Mouse (Mus musculus) gastrocnemius, postnatal 14 days (tissue): ENCODE results near the gene Gm36176. TPM values are rescaled to one million over a fixed set of nuclear protein-coding genes. Genes with fewer than 3 reads are reported as not detected.
"Not testable (repeated sequence)": the region's sequence is repeated elsewhere in the genome, so short reads cannot be mapped to it uniquely, and the experiment has no call there.

Experiments used
- DNase-seq: peaks from one replicate; pipeline ENCODE4 v3.0.0; 2021; ENCODE audit warnings: mixed read lengths
- intact Hi-C: fragments of 180-260 bp; cut with DNase I; formaldehyde crosslinking; loops from one replicate; pipeline ENCODE4 v1.15.1; 2025; ENCODE audit warnings: low total_unique reads
- long read RNA-seq, 2 experiments: library from polyadenylated mRNA; stranded (forward); transcript quantifications; one replicate each; pipeline ENCODE4 v2.0.0; 2021
- total RNA-seq, 2 experiments: library from RNA; stranded (reverse); gene quantifications; 2 replicates each; pipeline ENCODE4 v1.2.3; 2021

The Gm36176 gene
- not detected for total RNA-seq
- long read RNA-seq, experiment 1, result 0 reads
- long read RNA-seq, experiment 2, result 0 reads

DNA sequence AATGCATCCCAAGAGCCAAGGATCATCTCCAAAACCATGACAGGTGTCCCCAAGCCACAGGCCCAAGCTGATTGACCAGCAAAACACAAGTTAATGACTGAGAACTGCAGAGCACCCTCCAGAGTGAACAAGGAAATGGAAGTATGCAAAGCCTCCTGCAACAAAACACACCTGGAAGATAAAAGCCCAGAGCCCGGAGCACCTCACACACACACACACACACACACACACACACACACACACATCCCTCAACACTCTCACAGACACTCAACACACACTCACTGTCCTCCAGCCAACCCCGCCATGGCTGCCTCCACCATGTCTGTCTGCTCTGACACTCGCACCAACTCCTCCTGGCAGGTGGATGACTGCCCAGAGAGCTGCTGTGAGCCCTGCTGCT lies at the start of gene Gm36176:
TSS of gene Gm36176 (plus strand) at position 301 of the 400 bp plus-strand sequence.
- DNase-seq, result no peak
- intact Hi-C loops, result no loop called here

- intact Hi-C loops, result no loop called here
- no peak for DNase-seq
Measured at GRCm38 (mm10) chr10:77797677-77798076, 48.9 kb upstream of the Gm36176 start.

GRCm38 (mm10) chr10:77798164-77798920 lies 48.3 kb upstream of the Gm36176 start:
- DNase-seq, intact Hi-C loops: not testable (repeated sequence)

DNA sequence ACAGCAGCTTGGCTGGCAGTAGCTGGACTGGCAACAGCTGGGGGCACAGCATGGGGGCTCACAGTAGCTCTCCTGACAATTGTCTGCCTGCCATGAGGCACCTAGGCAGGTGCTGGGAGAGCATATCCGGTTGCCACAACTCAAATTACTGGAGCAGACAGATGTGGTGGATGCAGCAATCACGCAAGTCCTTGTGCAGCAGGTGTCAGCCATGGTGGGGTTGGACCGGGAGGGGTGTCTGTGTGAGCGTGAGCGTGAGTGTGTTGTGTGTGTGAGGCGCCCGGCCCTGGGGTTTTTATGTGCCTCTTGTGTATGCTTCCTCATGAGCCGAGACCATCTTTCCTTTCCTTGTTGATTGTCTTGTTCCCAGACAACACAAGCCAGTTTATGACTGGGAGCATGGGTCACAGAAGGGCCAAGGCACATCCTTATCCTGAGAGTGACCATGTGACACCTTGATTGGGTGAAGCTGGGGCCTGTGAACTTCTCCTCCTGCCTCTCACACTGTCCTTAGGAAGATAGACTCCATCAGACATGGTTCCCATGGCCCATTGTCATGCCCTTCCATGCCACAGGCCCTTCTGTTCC lies 47.6 kb upstream of the Gm36176 start, which contains the start of gene Gm19668:
TSS of gene Gm19668 (minus strand) at position 213 of the 588 bp plus-strand sequence.
- intact Hi-C loops, result no loop called here

GRCm38 (mm10) chr10:77804095-77804494 lies 42.5 kb upstream of the Gm36176 start:
- intact Hi-C loops, result no loop called here
- DNase-seq, result no peak

More for the DNA sequence above, 47.6 kb upstream of the Gm36176 start, which contains the start of gene Gm19668:
- DNase-seq, result no peak

GRCm38 (mm10) chr10:77811743-77812142 lies 34.9 kb upstream of the Gm36176 start, which contains the start of gene Gm9507:
Gm9507 (minus strand) TSS chr10:77811843.
- no peak for DNase-seq
- intact Hi-C loops, result no loop called here

GRCm38 (mm10) chr10:77814382-77814781 lies 32.2 kb upstream of the Gm36176 start, which contains the start of gene Gm2696:
Gm2696 (plus strand) TSS chr10:77814682.
- intact Hi-C loops, result no loop called here
- no peak for DNase-seq

DNA sequence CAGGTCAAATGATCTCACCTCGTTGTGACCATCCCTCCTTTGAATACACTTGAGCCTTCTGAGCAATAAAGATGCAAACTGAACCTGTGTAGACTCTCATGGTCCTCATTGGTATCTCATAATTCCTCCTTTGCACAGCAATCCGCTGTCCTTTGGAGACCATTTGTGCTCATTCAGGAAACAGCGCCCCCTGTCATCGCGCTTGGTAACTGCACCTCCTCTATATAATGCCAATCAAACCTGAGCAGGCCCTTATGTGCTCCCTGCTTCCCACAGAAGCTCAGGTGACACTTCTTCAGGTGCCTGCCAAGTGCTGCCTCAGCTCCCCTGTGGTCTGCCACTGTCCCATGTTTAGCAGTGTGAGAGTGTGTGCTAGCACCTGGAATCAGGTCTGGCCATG lies 31.1 kb upstream of the Gm36176 start:
- intact Hi-C loops, result no loop called here
- no peak for DNase-seq

DNA sequence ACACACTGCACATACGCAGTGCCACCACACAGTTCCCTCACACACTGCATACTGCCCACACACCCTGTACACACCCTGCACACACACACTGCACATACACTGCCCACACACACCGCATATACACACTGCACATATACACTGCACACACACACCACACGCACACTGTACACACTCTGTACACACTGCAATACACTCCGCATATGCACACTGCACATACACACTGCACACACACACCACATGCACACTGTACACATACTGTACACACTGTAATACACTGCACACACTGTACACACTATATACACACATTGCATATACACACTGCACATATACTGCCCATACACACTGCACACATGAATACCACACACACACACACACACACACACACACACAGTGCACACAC lies 28.1 kb upstream of the Gm36176 start:
- intact Hi-C loops, result no loop called here
- no peak for DNase-seq

DNA sequence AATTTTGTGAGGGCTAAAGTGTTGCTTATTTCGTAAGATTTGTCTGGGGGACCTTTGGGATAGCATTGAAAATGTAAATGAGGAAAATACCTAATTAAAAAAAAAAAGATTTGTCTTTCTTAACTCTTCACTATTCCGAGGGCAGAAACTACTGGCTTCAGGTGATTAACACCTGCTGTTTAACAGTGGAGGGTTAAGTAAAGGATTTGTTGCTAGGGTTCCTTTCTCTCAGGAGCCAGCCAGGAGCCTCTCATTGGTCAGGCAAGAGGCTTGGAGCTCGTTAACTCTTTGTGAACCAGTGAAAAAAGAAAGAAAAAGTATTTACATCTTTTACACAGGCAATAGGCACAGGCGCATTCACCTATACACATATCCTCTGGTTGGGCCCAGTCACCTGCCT lies 27.4 kb upstream of the Gm36176 start:
- intact Hi-C loops, result no loop called here
- no peak for DNase-seq

DNA sequence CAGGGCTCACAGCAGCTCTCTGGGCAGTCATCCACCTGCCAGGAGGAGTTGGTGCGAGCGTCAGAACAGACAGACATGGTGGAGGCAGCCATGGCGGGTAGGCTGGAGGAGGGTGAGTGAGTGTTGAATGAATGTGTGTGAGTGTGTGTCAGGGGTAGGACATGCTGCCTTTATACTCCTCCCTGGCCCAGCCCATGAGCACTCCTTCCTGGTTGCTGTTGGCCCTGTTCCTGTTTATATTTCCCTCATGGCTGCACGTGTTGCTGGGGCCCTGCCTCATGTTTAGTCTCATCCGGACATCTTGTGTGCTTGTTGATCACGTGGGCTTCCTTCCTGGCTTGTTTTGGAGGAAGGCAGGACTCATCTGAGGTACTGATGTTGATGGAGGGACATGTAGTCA lies 19.7 kb upstream of the Gm36176 start, which contains the start of gene Krtap10-4:
TSS of gene Krtap10-4 (minus strand) at position 145 of the 400 bp plus-strand sequence.
- DNase-seq, result no peak
- intact Hi-C loops, result no loop called here

GRCm38 (mm10) chr10:77835647-77836046 lies 11.0 kb upstream of the Gm36176 start, which contains the start of gene Krtap10-10:
Krtap10-10 (plus strand) TSS chr10:77835947.
- intact Hi-C loops, result no loop called here
- no peak for DNase-seq

DNA sequence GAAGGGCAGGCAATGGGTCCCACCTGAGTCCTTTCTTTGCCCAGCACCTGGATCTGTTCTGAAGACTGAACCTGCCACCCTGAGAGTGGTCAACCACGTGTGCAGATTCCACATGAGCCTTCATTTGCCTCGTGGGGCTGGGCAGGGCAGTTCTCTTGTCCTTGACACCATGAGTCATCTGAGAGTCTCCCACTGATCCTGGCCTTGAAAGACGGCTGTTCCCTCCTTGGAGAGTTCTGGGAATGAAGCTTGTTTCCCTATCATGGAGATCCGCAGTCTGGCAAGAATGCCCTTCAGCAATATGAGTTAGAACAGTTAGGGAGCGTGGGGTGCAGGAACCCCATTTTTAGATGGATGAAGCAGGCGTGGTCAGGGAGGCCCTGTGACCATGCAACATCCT lies 7.6 kb upstream of the Gm36176 start:
- intact Hi-C loops, result no loop called here

GRCm38 (mm10) chr10:77846961-77847360 lies 358 bp downstream of the Gm36176 start:
- DNase-seq, result no peak
- intact Hi-C loops, result no loop called here

More for the DNA sequence above, 7.6 kb upstream of the Gm36176 start:
- DNase-seq, result no peak

GRCm38 (mm10) chr10:77847538-77847937 lies 935 bp downstream of the Gm36176 start:
- no peak for DNase-seq
- intact Hi-C loops, result no loop called here

- intact Hi-C loops, result no loop called here
Measured at GRCm38 (mm10) chr10:77852559-77852958, 6.0 kb downstream of the Gm36176 start, which contains the start of gene Gm10318. Gm10318 (plus strand) TSS chr10:77852859.

DNA sequence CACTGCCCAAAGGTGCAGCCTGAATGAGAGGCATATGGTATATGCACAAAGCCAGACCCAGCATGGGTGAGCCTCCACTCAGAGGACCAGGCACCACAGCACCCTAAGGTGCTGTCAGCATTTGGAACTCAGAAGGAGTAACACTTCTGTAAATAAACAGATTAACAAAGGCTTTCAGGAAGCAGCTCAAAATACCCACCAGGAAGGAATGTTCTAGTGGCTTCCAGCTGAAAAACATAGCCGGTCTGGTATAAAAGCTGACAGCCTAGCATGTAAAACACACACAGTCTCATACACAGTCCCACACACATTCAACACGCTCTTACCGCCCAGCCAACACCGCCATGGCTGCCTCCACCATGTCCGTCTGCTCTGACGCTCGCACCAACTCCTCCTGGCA lies 15.1 kb downstream of the Gm36176 start, which contains the start of gene Gm3285:
TSS of gene Gm3285 (plus strand) at position 301 of the 400 bp plus-strand sequence.
- DNase-seq, result no peak
- intact Hi-C loops, result no loop called here

More at GRCm38 (mm10) chr10:77852559-77852958, 6.0 kb downstream of the Gm36176 start, which contains the start of gene Gm10318:
- DNase-seq, result no peak

DNA sequence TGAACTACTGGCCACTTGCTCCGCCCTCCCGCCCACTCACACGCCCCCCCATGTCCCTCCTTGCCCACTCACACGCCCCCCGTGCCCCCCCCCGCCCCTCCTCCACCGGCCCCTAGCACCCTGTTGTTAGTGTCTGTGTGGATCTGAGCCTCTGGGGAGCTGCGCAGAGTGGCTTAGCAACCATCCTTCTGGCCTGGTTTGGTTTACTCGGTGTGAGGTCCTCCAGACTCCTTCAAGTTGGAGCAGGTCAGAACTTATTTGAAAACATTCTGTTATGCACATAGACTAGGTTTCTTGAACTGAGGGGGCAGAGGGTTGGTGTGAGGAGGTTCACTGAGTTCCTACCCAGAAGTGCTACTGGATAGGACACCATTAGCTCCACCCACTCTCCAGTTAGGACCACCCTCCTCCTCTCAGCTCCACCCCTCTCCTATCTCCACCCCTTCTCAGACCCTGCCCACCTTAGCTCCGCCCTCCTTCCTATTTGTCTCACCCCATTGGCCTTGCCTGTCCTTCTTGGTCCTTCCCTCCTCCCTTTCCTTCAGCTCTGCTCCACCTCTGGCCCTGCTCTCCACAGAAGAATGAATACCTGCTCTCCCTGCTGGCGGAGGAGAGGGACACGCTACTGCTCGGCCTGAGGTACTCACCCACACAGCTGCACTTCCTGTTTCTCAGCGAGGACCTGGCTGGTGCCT lies 17.6 kb downstream of the Gm36176 start:
- intact Hi-C loops, result no loop called here
- DNase-seq, result no peak

- intact Hi-C loops, result no loop called here
- DNase-seq, result no peak
Measured at GRCm38 (mm10) chr10:77864762-77865143, 18.1 kb downstream of the Gm36176 start.

DNA sequence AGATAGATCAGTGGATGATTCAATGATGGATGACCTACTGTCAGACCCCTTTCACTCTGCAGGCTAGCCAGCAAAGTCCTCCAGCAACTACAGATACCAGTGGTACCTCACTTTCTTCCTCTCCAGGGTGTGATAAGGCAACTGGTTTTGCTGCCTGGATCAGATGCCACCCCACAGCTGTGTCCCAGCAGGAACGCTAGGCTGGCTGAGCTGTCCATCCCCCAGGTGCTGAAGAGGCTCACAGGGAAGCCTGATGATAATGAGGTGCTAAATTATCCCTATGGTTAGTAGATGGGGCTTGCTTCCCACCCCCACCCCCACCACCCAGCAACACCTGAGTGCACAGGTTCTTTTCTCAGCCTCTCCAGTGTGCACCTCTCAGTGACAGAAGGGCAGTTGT lies 20.9 kb downstream of the Gm36176 start:
- intact Hi-C loops, result no loop called here
- DNase-seq, result no peak
